Mouse (Mus musculus) ES-Bruce4 (cell line): Measurements from ENCODE around the gene Mki67. TPM values are rescaled to one million over a fixed set of nuclear protein-coding genes. Genes with fewer than 3 reads are reported as not detected.
"Not testable (repeated sequence)": the region's sequence is repeated elsewhere in the genome, so short reads cannot be mapped to it uniquely, and the experiment has no call there.

Source experiments
- H3K27ac ChIP-seq: 2 replicates; pipeline ENCODE4 v1.5.1; 2012; ENCODE audit warnings: low read length, inconsistent platforms; ENCODE audit not compliant: insufficient read depth
- H3K27me3 ChIP-seq: 2 replicates; pipeline ENCODE4 v1.6.1; 2012; ENCODE audit warnings: mild to moderate bottlenecking, low read length, inconsistent platforms; ENCODE audit not compliant: control insufficient read depth, poor library complexity, insufficient read depth, severe bottlenecking
- H3K36me3 ChIP-seq: 2 replicates; pipeline ENCODE4 v1.6.1; 2012; ENCODE audit warnings: inconsistent platforms, mild to moderate bottlenecking, low read length, moderate library complexity; ENCODE audit not compliant: control insufficient read depth, poor library complexity, insufficient read depth, severe bottlenecking
- H3K4me1 ChIP-seq: one replicate; pipeline ENCODE4 v1.8.1; 2011; ENCODE audit warnings: low read length; ENCODE audit not compliant: control insufficient read depth, insufficient read depth
- H3K4me3 ChIP-seq: 2 replicates; pipeline ENCODE4 v1.5.1; 2011; ENCODE audit warnings: low read depth, mild to moderate bottlenecking, low read length
- H3K9ac ChIP-seq: 2 replicates; pipeline ENCODE4 v1.6.1; 2012; ENCODE audit warnings: low read depth, mild to moderate bottlenecking, inconsistent platforms; ENCODE audit not compliant: poor library complexity, severe bottlenecking
- H3K9me3 ChIP-seq: replicated peaks from 2 replicates; pipeline ENCODE4 v1.6.1; 2012; ENCODE audit warnings: mild to moderate bottlenecking, low read length, inconsistent platforms; ENCODE audit not compliant: control insufficient read depth, poor library complexity, insufficient read depth, severe bottlenecking
- CTCF ChIP-seq: IDR thresholded peaks from one replicate; pipeline ENCODE4 v1.8.1; 2011; ENCODE audit warnings: low read depth, low read length
- EP300 ChIP-seq: IDR thresholded peaks from 2 replicates; pipeline ENCODE4 v1.6.1; 2011; ENCODE audit warnings: low read depth, low read length; ENCODE audit not compliant: insufficient read depth
- POLR2A ChIP-seq: IDR thresholded peaks from one replicate; pipeline ENCODE4 v1.8.1; 2011; ENCODE audit warnings: low read length; ENCODE audit not compliant: insufficient read depth
- polyA plus RNA-seq: library from polyadenylated mRNA; stranded (reverse); fragments of >200 nt; gene quantifications from 2 replicates; pipeline ENCODE4 v1.2.4, GENCODE M21; 2011; ENCODE audit warnings: low read depth; ENCODE audit not compliant: missing spikeins, insufficient read depth, insufficient read length

The Mki67 gene
- polyA plus RNA-seq, 1 experiment = 225 TPM

DNA sequence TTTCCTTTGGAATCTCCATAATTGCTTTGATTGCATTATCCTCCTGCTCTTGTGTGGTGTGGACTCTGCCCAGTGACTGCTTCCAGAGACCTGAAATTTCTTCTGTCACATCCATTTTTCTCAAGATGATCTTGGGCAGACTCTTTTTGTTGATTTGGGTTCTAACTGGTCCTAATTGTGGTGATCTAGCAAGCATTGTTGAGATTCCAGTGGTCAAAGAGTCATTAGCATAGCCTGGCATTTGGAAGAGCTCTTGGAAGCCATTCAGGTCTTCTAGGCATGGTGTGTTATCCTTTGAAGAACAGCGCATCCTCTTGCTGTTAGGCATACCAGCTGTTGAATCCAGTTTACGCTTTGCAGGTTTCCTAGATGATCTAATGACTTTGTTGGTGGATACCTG lies 17.8 kb downstream of the Mki67 start:
- H3K27me3 ChIP-seq = no peaks in the 10 kb centered on the region
- TF ChIP-seq CTCF (no peak), EP300 (no peak)
- no peaks in the 10 kb centered on the region for H3K4me1 ChIP-seq
- no peak overlapping the region for H3K27ac ChIP-seq
- no peak overlapping the region for H3K9ac ChIP-seq
- no peaks in the 10 kb centered on the region for H3K9me3 ChIP-seq
- no peak overlapping the region for H3K4me3 ChIP-seq
- H3K36me3 ChIP-seq = peaks cover 91% of the 10 kb centered on the region

DNA sequence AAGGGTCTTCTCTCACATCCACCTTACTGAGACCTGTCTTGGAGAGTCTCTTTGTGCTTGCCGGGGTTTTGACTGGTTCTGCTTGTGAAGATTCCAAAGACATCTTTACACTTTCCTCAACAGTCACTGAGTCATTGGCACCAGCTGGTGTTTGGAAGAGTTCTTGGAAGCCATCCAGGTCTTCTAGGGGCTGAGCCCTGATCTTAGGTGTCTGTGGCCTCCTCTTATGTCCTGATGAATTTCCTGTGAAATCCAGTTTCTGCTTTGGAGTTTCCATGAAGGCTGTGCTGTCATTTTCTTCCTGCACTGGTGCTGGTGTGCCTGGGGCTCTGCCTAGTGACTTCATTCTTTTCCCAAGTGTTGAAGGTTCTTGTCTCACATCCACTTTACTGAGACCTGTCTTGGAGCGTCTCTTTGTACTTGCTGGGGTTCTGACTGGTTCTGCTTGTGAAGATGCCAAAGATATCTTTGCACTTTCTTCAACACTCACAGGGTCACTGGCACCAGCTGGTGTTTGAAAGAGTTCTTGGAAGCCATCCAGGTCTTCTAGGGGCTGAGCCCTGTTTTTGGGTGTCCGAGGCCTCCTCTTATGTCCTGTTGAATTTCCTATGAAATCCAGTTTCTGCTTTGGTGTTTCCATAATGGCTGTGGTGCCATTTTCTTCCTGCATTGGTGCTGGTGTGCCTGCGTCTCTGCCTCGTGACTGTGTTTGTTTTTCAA lies 19.0 kb downstream of the Mki67 start:
- not testable (repeated sequence) for H3K27ac ChIP-seq

DNA sequence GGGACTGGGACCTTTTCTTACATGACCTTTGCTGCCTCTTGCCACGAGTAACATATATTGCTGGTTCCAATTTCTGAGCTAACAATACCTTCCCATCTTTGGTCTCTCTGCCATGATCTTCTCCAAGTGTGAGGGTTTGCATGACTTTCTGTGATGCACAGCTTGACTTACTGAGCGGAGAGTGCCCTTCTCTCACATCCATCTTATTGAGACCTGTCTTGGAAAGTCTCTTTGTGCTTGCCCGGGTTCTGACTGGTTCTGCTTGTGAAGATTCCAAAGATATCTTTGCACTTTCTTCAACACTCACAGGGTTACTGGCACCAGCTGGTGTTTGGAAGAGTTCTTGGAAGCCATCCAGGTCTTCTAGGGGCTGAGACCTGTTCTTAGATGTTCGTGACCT lies 20.0 kb downstream of the Mki67 start:
- Histone ChIP-seq H3K9ac (no peak overlapping the region), H3K4me1 (no peaks in the 10 kb centered on the region), H3K27ac (no peak overlapping the region), H3K4me3 (no peak overlapping the region), H3K36me3 (peaks cover 88% of the 10 kb centered on the region), H3K27me3 (no peaks in the 10 kb centered on the region), H3K9me3 (no peaks in the 10 kb centered on the region)
- TF ChIP-seq CTCF (no peak), POLR2A (no peak), EP300 (no peak)

More for the DNA sequence above, 19.0 kb downstream of the Mki67 start:
- H3K4me3 ChIP-seq, H3K9ac ChIP-seq, H3K4me1 ChIP-seq, H3K9me3 ChIP-seq, H3K27me3 ChIP-seq: not testable (repeated sequence)
- H3K36me3 ChIP-seq = peaks cover 93% of the 10 kb centered on the region

DNA sequence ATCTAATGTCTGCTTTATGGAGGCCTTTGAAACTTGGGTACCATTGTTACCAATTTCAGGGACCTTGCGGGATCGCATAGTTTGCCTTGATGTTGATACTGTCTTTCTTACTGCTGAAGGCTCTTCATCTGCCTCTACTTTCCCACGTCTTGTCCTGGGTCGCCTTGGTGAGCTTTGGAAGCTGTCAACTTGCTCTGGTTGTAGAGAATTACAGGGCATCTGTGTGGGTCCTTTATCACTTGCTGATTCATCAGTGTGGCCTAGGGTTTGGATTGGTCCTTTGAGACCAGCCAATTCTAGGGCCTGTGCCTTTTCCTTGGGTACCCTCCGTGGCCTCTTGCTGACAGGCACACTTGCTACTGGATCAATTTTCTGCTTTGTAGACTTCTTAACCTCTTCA lies 21.4 kb downstream of the Mki67 start:
- Histone ChIP-seq H3K4me1 (no peaks in the 10 kb centered on the region), H3K27me3 (no peaks in the 10 kb centered on the region), H3K36me3 (peaks cover 84% of the 10 kb centered on the region), H3K9ac (no peak overlapping the region), H3K27ac (no peak overlapping the region), H3K9me3 (no peaks in the 10 kb centered on the region), H3K4me3 (no peak overlapping the region)
- TF ChIP-seq POLR2A = no peak
- no peak for TF ChIP-seq CTCF
- TF ChIP-seq EP300 = no peak

DNA sequence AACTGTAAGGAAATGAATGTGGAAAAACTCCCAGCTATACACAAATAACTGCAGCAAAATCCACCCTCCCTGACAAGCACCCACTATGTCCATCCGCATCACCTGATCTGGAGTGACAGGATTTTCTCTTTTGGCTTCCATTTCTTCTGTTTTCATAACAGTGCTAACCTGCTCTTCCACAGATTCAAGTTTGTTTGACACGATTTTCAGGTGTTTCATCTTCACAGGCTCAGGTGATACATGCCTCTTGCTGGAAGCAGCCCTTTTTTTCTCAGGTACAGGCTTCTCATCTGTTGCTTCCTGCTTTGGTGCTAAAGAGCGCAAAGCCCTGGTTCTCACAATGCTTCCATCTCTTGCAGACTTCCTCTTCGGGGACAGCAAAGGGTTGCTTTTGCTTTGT lies 22.0 kb downstream of the Mki67 start:
- H3K36me3 ChIP-seq = peaks cover 82% of the 10 kb centered on the region
- H3K4me1 ChIP-seq = no peaks in the 10 kb centered on the region
- no peak overlapping the region for H3K4me3 ChIP-seq
- no peak overlapping the region for H3K27ac ChIP-seq
- H3K9ac ChIP-seq = no peak overlapping the region
- no peaks in the 10 kb centered on the region for H3K9me3 ChIP-seq
- no peaks in the 10 kb centered on the region for H3K27me3 ChIP-seq
- TF ChIP-seq CTCF (no peak), POLR2A (no peak), EP300 (no peak)

DNA sequence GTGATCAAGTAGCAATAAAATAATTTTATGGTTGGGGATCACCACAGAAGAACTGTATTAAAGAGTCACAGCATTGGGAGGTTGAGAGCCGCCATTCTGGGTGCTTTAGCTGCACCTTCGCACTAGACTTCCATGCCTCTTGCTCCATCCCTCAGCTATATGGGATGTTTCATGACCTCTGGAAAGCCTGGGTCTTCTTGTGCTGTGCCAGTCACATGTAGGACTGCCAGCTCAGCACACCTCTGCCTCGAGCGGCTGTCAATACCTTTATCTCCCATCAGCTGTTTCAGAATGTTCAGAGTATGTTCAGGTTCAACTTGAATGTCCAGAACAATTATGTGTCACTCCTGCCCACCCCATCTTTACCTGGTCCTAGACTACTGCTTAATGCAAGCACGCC lies 24.2 kb downstream of the Mki67 start:
- Histone ChIP-seq H3K4me1 (no peaks in the 10 kb centered on the region), H3K9me3 (no peaks in the 10 kb centered on the region), H3K36me3 (peaks cover 77% of the 10 kb centered on the region), H3K27me3 (no peaks in the 10 kb centered on the region), H3K27ac (no peak overlapping the region), H3K9ac (no peak overlapping the region), H3K4me3 (no peak overlapping the region)
- TF ChIP-seq EP300 (no peak), POLR2A (no peak), CTCF (no peak)
